Mouse (Mus musculus) midbrain, embryonic 11.5 days (tissue): ENCODE data around the gene Zfp455. TPM values are rescaled to one million over a fixed set of nuclear protein-coding genes. Genes with fewer than 3 reads are reported as not detected.
"Not testable (repeated sequence)": the region's sequence is repeated elsewhere in the genome, so short reads cannot be mapped to it uniquely, and the experiment has no call there.

ENCODE experiments used
- ATAC-seq: fragments of 200-750 bp; cut with Nextera tagmentation; 2 replicates; pipeline ENCODE4 v1.8.0; 2017; ENCODE audit warnings: moderate TSS enrichment, moderate library complexity; ENCODE audit not compliant: low FRiP score
- DNase-seq: peaks from one replicate; pipeline ENCODE4 v3.0.0; 2015; ENCODE audit warnings: low spot score; ENCODE audit errors: missing footprints
- H3K27ac ChIP-seq: fragments of 300-500 bp; sonication (generic); 2 replicates; pipeline ENCODE4 v1.5.1; 2014; ENCODE audit warnings: low read depth, low read length
- H3K27me3 ChIP-seq: fragments of 300-500 bp; sonication (generic); 2 replicates; pipeline ENCODE4 v1.6.1; 2014; ENCODE audit warnings: mild to moderate bottlenecking, low read length, moderate library complexity, mixed read lengths; ENCODE audit not compliant: control insufficient read depth, insufficient read depth
- H3K36me3 ChIP-seq: fragments of 300-500 bp; sonication (generic); 2 replicates; pipeline ENCODE4 v1.6.1; 2014; ENCODE audit warnings: mild to moderate bottlenecking, low read length, moderate library complexity, mixed read lengths; ENCODE audit not compliant: control insufficient read depth, insufficient read depth
- H3K4me1 ChIP-seq: fragments of 300-500 bp; sonication (generic); 2 replicates; pipeline ENCODE4 v1.6.1; 2014; ENCODE audit warnings: low read length; ENCODE audit not compliant: control insufficient read depth, insufficient read depth
- H3K4me2 ChIP-seq: fragments of 300-500 bp; sonication (generic); 2 replicates; pipeline ENCODE4 v1.6.1; 2014; ENCODE audit warnings: mild to moderate bottlenecking, moderate library complexity
- H3K4me3 ChIP-seq: fragments of 300-500 bp; sonication (generic); 2 replicates; pipeline ENCODE4 v1.5.1; 2014; ENCODE audit warnings: low read depth, low read length
- H3K9ac ChIP-seq: fragments of 300-500 bp; sonication (generic); 2 replicates; pipeline ENCODE4 v1.6.1; 2014; ENCODE audit warnings: low read length
- H3K9me3 ChIP-seq: fragments of 300-500 bp; sonication (generic); 2 replicates; pipeline ENCODE4 v1.6.1; 2016; ENCODE audit warnings: low read length; ENCODE audit not compliant: control insufficient read depth
- WGBS: fragments of 180-500 bp; shearing (Covaris S2); extraction: QIAGEN DNeasy Blood & Tissue Kit; methylation state at CpG from one replicate; pipeline ENCODE4 v1.1.7; 2014; 5-methylcytosine and 5-hydroxymethylcytosine counted together
- polyA plus RNA-seq: library from polyadenylated mRNA; unstranded; fragments of >200 nt; fragmentation: Nextera tagmentation; extraction: Ambion mirVana; gene quantifications from 2 replicates; pipeline ENCODE4 v1.2.1, GENCODE M21; 2014

The Zfp455 gene
- polyA plus RNA-seq, result 1.7 and 1.9 TPM in 2 replicates

DNA sequence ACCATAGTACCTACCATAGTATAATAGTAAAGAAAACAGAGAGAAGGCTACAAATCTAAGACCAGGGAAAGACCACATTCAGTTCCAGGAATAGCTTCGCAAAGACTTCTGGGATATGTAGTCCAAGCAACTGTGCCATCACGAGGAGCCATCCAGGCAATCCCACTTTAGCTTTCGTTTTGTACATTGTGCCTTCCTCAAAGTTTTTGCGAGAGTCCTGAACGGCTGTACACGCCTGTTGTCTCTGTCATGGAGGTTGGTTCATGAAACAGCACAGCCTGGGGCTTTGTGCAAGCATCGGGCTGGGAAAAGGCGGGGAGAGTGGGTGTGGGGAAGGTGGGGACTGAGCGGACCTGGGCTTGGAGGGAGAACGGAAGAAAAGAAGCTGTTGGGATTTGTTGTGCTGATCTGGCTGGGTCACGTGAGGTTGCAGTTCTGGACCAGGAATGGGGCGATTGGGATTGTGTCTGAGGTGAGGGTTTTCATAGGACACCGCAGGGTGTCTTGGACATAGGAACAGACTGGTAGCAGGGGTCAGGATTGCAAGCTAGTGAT lies at the start of gene Zfp455:
Zfp455 (plus strand) TSS at position 167 of the 555 bp plus-strand sequence.
- WGBS, result under 1% methylated on average over 13 of the region's 13 CpGs
- Histone ChIP-seq H3K4me3 (peak within 1 kb of the TSS; percentile 58), H3K9me3 (no peaks in the 10 kb centered on the region), H3K36me3 (no peaks in the 10 kb centered on the region), H3K9ac (peak within 1 kb of the TSS; percentile 70), H3K4me1 (no peaks in the 10 kb centered on the region), H3K4me2 (peak within 1 kb of the TSS; percentile 60), H3K27me3 (no peaks in the 10 kb centered on the region; the same call in 1 of the 2 replicates), H3K27ac (no peak within 1 kb of the TSS)
- ATAC-seq, result peak; percentile 92
- peak; percentile 97 for DNase-seq

DNA sequence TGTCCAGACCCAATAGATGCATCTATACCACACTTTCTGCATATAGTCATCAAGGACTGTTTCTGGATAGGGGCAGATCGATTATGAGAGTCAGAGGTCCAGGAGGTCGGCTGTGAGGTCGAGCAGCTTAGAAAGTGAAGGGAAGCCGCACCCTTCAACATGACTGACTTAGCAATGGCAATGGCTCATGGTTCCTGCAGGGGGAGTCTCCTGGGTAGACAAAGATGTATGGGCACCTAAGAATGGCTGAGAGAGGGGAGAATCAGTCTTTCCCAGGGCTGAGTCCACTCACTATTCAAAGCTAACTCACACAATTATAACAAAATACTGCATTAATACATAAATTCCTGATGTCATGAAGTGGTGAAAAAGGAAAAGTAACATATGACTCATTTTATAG lies 28.2 kb upstream of the Zfp455 start:
- not testable (repeated sequence) for H3K36me3 ChIP-seq, H3K27ac ChIP-seq, H3K4me1 ChIP-seq, H3K9ac ChIP-seq, DNase-seq, H3K9me3 ChIP-seq, H3K4me2 ChIP-seq, ATAC-seq, H3K4me3 ChIP-seq, H3K27me3 ChIP-seq
- WGBS, result 64% methylated on average over 4 of the region's 4 CpGs

DNA sequence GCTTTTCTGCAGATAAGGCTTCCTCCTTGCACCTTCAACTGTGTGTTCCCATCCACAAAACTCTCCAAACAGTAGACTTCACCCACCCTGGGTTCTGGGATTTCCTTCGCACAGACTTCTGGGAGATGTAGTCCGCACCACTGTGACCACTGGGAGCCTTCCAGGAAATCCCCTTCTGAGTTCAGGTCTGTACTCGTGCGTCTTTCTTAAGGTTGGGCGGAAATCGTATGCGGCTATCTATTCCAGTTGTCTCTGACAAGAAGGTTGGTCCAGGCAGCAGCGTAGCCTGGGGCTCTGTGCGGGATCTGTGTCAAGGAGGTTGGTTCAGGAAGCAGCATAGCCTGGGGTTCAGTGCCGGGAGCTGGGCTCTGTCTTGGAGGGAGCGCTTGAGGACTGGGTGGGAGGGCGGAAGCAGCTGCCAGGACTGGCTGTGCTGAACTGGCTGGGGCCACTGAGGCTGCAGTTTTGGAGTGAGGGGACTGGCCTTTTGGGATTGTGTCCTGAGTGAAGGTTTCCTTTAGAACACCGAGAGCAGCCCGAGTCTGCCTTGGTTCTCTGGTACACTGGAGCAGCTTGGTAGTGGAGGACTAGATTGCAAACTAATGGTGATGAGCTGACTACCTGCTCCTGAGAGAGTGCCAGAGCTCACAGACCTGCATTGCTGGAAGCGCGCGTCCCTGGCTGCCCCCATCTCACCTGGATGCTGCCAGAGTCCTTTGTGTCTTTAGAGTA lies 21.1 kb upstream of the Zfp455 start, which contains the start of gene Rsl1:
Rsl1 (plus strand) TSS at position 192 of the 732 bp plus-strand sequence.
- Histone ChIP-seq H3K4me3 (peak within 1 kb of the TSS; percentile 52), H3K4me2 (peak within 1 kb of the TSS; percentile 50), H3K9ac (peak within 1 kb of the TSS; percentile 71)
- ATAC-seq (peak; percentile 99), DNase-seq (peak; percentile 96)
- H3K27me3 ChIP-seq, H3K4me1 ChIP-seq, H3K27ac ChIP-seq, H3K36me3 ChIP-seq, H3K9me3 ChIP-seq: not testable (repeated sequence)
- WGBS, result 3% methylated on average over 17 of the region's 17 CpGs

DNA sequence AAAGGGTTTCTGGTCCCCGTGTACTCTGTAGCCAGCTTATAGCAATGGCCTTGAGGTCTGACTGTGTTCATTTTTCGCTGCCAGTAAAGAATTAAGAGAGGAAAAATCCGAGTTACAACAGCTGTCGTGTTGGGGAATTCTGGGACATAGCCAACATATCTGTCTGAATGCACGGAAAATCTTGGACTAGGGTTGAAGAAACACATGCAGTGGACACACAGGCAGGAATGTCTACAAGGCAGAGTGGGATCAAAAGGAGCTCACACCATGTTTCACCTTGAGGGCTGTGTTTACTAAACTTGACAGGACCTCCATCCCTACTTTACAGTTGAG lies 20.6 kb upstream of the Zfp455 start:
- no peaks in the 10 kb centered on the region for H3K36me3 ChIP-seq
- peak overlapping the region; percentile 71; the same call in 1 of the 2 replicates for H3K9ac ChIP-seq
- H3K27ac ChIP-seq, result no peak overlapping the region
- H3K4me2 ChIP-seq, result peak overlapping the region; percentile 50
- peaks cover 3% of the 10 kb centered on the region; the same call in 1 of the 2 replicates for H3K4me1 ChIP-seq
- no peaks in the 10 kb centered on the region for H3K9me3 ChIP-seq
- 30% methylated on average over 5 of the region's 5 CpGs for WGBS
- H3K4me3 ChIP-seq, result peak overlapping the region; percentile 52
- ATAC-seq, result no peak
- no peaks in the 10 kb centered on the region for H3K27me3 ChIP-seq
- no peak for DNase-seq

DNA sequence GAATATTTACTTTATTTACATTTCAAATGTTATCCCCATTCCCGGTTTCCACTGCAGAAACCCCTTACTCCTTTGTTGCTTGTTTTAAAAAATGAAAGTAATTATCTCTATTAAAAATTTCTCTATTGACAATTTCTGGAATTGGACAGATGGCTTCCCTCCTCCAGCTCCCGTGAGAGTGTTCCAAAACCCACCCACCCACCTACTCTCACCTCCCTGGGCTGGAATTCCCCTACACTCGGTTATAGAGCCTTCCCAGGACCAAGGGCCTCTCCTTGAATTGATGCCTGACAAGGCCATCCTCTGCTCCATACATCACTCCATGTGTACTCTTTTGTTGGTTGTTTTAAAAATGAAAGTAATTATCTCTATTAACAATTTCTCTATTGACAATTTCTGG lies 7.3 kb downstream of the Zfp455 start:
- no peaks in the 10 kb centered on the region for H3K9me3 ChIP-seq
- no peak overlapping the region for H3K4me3 ChIP-seq
- H3K27ac ChIP-seq, result no peak overlapping the region
- no peak overlapping the region for H3K9ac ChIP-seq
- ATAC-seq, result no peak
- WGBS, result 80% methylated on average over 3 of the region's 3 CpGs
- DNase-seq, result no peak
- H3K36me3 ChIP-seq, result no peaks in the 10 kb centered on the region
- no peak overlapping the region for H3K4me2 ChIP-seq
- no peaks in the 10 kb centered on the region for H3K4me1 ChIP-seq
- H3K27me3 ChIP-seq, result no peaks in the 10 kb centered on the region

DNA sequence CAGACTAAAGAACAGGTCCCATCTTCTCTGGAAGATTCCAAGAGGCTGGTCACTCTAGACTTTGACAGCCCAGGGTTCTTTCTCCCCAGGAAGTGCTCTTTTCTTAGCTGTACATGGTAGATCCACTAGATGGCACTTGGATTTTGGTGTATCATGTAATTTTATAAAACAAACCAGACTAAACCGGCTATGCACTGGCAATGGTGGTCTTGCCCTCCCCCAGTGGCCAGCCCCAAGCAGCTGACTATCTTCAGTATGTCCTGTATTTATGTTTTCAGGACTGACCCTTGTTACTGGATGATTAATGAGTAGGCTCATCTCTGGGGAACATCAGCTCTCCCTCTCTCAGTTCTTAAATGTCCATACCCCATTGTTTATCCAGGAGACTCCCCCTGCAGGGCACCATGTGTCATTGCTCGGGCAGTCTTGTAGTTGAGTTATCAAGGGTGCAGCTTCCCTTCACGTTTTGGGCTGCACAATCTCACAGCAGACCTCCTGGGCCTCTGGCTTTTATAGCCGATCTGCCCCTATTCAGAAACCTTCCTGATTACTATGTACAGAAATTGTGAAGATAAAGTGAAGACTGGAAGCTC lies 19.8 kb downstream of the Zfp455 start:
- WGBS, result 62% methylated on average over 4 of the region's 4 CpGs
- no peak for DNase-seq

More for the DNA sequence above, 19.8 kb downstream of the Zfp455 start:
- Histone ChIP-seq H3K27ac (no peak overlapping the region), H3K27me3 (no peaks in the 10 kb centered on the region), H3K4me1 (no peaks in the 10 kb centered on the region), H3K36me3 (no peaks in the 10 kb centered on the region), H3K4me2 (no peak overlapping the region), H3K4me3 (no peak overlapping the region), H3K9ac (no peak overlapping the region), H3K9me3 (no peaks in the 10 kb centered on the region)
- ATAC-seq, result no peak

Other genes starting within 250 kb of the Zfp455 start
- gene Zfp712, start 133.3 kb upstream of the Zfp455 start, polyA plus RNA-seq, result 6.0 and 6.7 TPM in 2 replicates
- 8.5 and 10.3 TPM in 2 replicates for gene Zfp708, start 96.5 kb upstream of the Zfp455 start, polyA plus RNA-seq
- gene Gm28557, start 85.9 kb upstream of the Zfp455 start, polyA plus RNA-seq, result 1.7 and 3.0 TPM in 2 replicates
- not detected in 2 replicates for gene Rslcan18, start 78.2 kb upstream of the Zfp455 start, polyA plus RNA-seq
- 2.2 and 2.6 TPM in 2 replicates for gene Zfp759, start 72.8 kb upstream of the Zfp455 start, polyA plus RNA-seq
- 4.3 and 6.6 TPM in 2 replicates for gene Rsl1, start 21.3 kb upstream of the Zfp455 start, polyA plus RNA-seq
- 2.6 and 2.9 TPM in 2 replicates for gene Zfp458, start 84.0 kb downstream of the Zfp455 start, polyA plus RNA-seq
- gene Zfp457, start 112.0 kb downstream of the Zfp455 start, polyA plus RNA-seq, result 0.12 and 0.40 TPM in 2 replicates
- 2.1 and 2.5 TPM in 2 replicates for gene Zfp595, start 138.1 kb downstream of the Zfp455 start, polyA plus RNA-seq
- not detected in 2 replicates for gene Gm28044, start 166.0 kb downstream of the Zfp455 start, polyA plus RNA-seq
- 1.1 and 1.2 TPM in 2 replicates for gene Zfp953, start 166.1 kb downstream of the Zfp455 start, polyA plus RNA-seq
- gene Gm28041, start 181.2 kb downstream of the Zfp455 start, polyA plus RNA-seq, result 0.41 TPM in 1 of 2 replicates, not detected in the other
- gene Zfp456, start 181.3 kb downstream of the Zfp455 start, polyA plus RNA-seq, result 0.92 and 1.3 TPM in 2 replicates
- gene Zfp429, start 205.3 kb downstream of the Zfp455 start, polyA plus RNA-seq, result 3.6 and 4.0 TPM in 2 replicates
- 0.26 and 1.3 TPM in 2 replicates for gene Zfp459, start 226.9 kb downstream of the Zfp455 start, polyA plus RNA-seq